Mouse (Mus musculus): Measurements from ENCODE around the gene Pde4dip.

- TF ChIP-seq POLR2A (IDR thresholded peaks at IDR 0.05; ENCODE audit: low read depth, low read length): no peak
- TF ChIP-seq CTCF (conservative IDR thresholded peaks at IDR 0.05; ENCODE audit: insufficient read depth, insufficient read length, low read depth, low read length): no peak
These were observed 60.2 kb downstream of the Pde4dip start for GRCm38 (mm10) chr3:97828286-97828685.
